Mouse (Mus musculus): ENCODE data around the gene B4galt1.

Gene B4galt1

GRCm38 (mm10) chr4:40844251-40844721 lies 9.5 kb downstream of the B4galt1 start:
- no peak for DNase-seq (ENCODE audit: extremely low read depth, low read depth, low spot score)

- no peak for DNase-seq (ENCODE audit: extremely low read depth, low read depth, low spot score)
These were observed 10.1 kb downstream of the B4galt1 start for GRCm38 (mm10) chr4:40843726-40844125.

GRCm38 (mm10) chr4:40840448-40840847 lies 13.4 kb downstream of the B4galt1 start:
- no peak for DNase-seq (ENCODE audit: extremely low read depth, low read depth, low spot score)

- DNase-seq (ENCODE audit: extremely low read depth, low read depth, low spot score): no peak
These were observed 14.6 kb downstream of the B4galt1 start for GRCm38 (mm10) chr4:40839251-40839650.

- DNase-seq (ENCODE audit: extremely low read depth, low read depth, low spot score): no peak
These were observed 16.1 kb downstream of the B4galt1 start for GRCm38 (mm10) chr4:40837451-40838285.

GRCm38 (mm10) chr4:40837008-40837407 lies 16.8 kb downstream of the B4galt1 start:
- no peak for DNase-seq (ENCODE audit: extremely low read depth, low read depth, low spot score)

- DNase-seq (ENCODE audit: extremely low read depth, low read depth, low spot score): no peak
These were observed 18.9 kb downstream of the B4galt1 start for GRCm38 (mm10) chr4:40834872-40835271.

- DNase-seq (ENCODE audit: extremely low read depth, low read depth, low spot score): no peak
These were observed 19.5 kb downstream of the B4galt1 start for GRCm38 (mm10) chr4:40834232-40834786.

- DNase-seq (ENCODE audit: extremely low read depth, low read depth, low spot score): no peak
These were observed 20.2 kb downstream of the B4galt1 start for GRCm38 (mm10) chr4:40833381-40834231.

- no peak for DNase-seq (ENCODE audit: extremely low read depth, low read depth, low spot score)
These were observed 23.3 kb downstream of the B4galt1 start for GRCm38 (mm10) chr4:40830530-40830929.

- peak; percentile 82 for DNase-seq (ENCODE audit: extremely low read depth, low read depth, low spot score)
These were observed 24.0 kb downstream of the B4galt1 start for GRCm38 (mm10) chr4:40829654-40830400.

GRCm38 (mm10) chr4:40828910-40829309 lies 24.9 kb downstream of the B4galt1 start:
- DNase-seq (ENCODE audit: extremely low read depth, low read depth, low spot score): no peak

GRCm38 (mm10) chr4:40827926-40828325 lies 25.9 kb downstream of the B4galt1 start:
- no peak for DNase-seq (ENCODE audit: extremely low read depth, low read depth, low spot score)

GRCm38 (mm10) chr4:40826810-40827209 lies 27.0 kb downstream of the B4galt1 start:
- DNase-seq (ENCODE audit: extremely low read depth, low read depth, low spot score): no peak

- no peak for DNase-seq (ENCODE audit: extremely low read depth, low read depth, low spot score)
These were observed 27.8 kb downstream of the B4galt1 start for GRCm38 (mm10) chr4:40825981-40826380.

GRCm38 (mm10) chr4:40825146-40825545 lies 28.7 kb downstream of the B4galt1 start:
- DNase-seq (ENCODE audit: extremely low read depth, low read depth, low spot score): peak; percentile 81

- no peak for DNase-seq (ENCODE audit: extremely low read depth, low read depth, low spot score)
These were observed 29.3 kb downstream of the B4galt1 start for GRCm38 (mm10) chr4:40824505-40824904.

GRCm38 (mm10) chr4:40823664-40824063 lies 30.1 kb downstream of the B4galt1 start:
- DNase-seq (ENCODE audit: extremely low read depth, low read depth, low spot score): no peak

GRCm38 (mm10) chr4:40823151-40823550 lies 30.7 kb downstream of the B4galt1 start:
- DNase-seq (ENCODE audit: extremely low read depth, low read depth, low spot score): no peak

- DNase-seq (ENCODE audit: extremely low read depth, low read depth, low spot score): no peak
These were observed 32.3 kb downstream of the B4galt1 start for GRCm38 (mm10) chr4:40821303-40822023.
